Mouse (Mus musculus): Measurements from ENCODE around the gene Immp2l. TPM values are rescaled to one million over a fixed set of nuclear protein-coding genes. Genes with fewer than 3 reads are reported as not detected.

Immp2l gene
- polyA plus RNA-seq, 1 experiment = 0.19 TPM

- TF ChIP-seq GATA1 (IDR thresholded peaks at IDR 0.05; ENCODE audit: low read length) = no peak
Observed at GRCm38 (mm10) chr12:41033196-41033595, 9.3 kb downstream of the Immp2l start.

- no peak for TF ChIP-seq GATA1 (IDR thresholded peaks at IDR 0.05; ENCODE audit: low read length)
Observed at GRCm38 (mm10) chr12:41039834-41040233, 15.9 kb downstream of the Immp2l start.

GRCm38 (mm10) chr12:41041737-41042136, 17.8 kb downstream of the Immp2l start:
- TF ChIP-seq GATA1 (IDR thresholded peaks at IDR 0.05; ENCODE audit: low read length) = no peak

GRCm38 (mm10) chr12:41044493-41045132, 20.7 kb downstream of the Immp2l start:
- no peak for TF ChIP-seq GATA1 (IDR thresholded peaks at IDR 0.05; ENCODE audit: low read length)

- TF ChIP-seq GATA1 (IDR thresholded peaks at IDR 0.05; ENCODE audit: low read length) = no peak
Observed at GRCm38 (mm10) chr12:41047085-41047766, 23.3 kb downstream of the Immp2l start.

GRCm38 (mm10) chr12:41050945-41051344, 27.1 kb downstream of the Immp2l start:
- no peak for TF ChIP-seq GATA1 (IDR thresholded peaks at IDR 0.05; ENCODE audit: low read length)

GRCm38 (mm10) chr12:41052897-41053296, 29.0 kb downstream of the Immp2l start:
- TF ChIP-seq GATA1 (IDR thresholded peaks at IDR 0.05; ENCODE audit: low read length) = no peak

GRCm38 (mm10) chr12:41054006-41054791, 30.3 kb downstream of the Immp2l start:
- TF ChIP-seq GATA1 (IDR thresholded peaks at IDR 0.05; ENCODE audit: low read length) = no peak

GRCm38 (mm10) chr12:41055941-41056340, 32.1 kb downstream of the Immp2l start:
- no peak for TF ChIP-seq GATA1 (IDR thresholded peaks at IDR 0.05; ENCODE audit: low read length)

- TF ChIP-seq GATA1 (IDR thresholded peaks at IDR 0.05; ENCODE audit: low read length) = no peak
Observed at GRCm38 (mm10) chr12:41063281-41063680, 39.4 kb downstream of the Immp2l start.

- no peak for TF ChIP-seq GATA1 (IDR thresholded peaks at IDR 0.05; ENCODE audit: low read length)
Observed at GRCm38 (mm10) chr12:41081843-41082242, 58.0 kb downstream of the Immp2l start.

GRCm38 (mm10) chr12:41084370-41085089, 60.6 kb downstream of the Immp2l start:
- no peak for TF ChIP-seq GATA1 (IDR thresholded peaks at IDR 0.05; ENCODE audit: low read length)

GRCm38 (mm10) chr12:41089931-41090366, 66.1 kb downstream of the Immp2l start:
- TF ChIP-seq GATA1 (IDR thresholded peaks at IDR 0.05; ENCODE audit: low read length) = no peak

- TF ChIP-seq GATA1 (IDR thresholded peaks at IDR 0.05; ENCODE audit: low read length) = no peak
Observed at GRCm38 (mm10) chr12:41090771-41091170, 66.9 kb downstream of the Immp2l start.

GRCm38 (mm10) chr12:41091316-41091715, 67.4 kb downstream of the Immp2l start:
- no peak for TF ChIP-seq GATA1 (IDR thresholded peaks at IDR 0.05; ENCODE audit: low read length)

- TF ChIP-seq GATA1 (IDR thresholded peaks at IDR 0.05; ENCODE audit: low read length) = no peak
Observed at GRCm38 (mm10) chr12:41096045-41096444, 72.2 kb downstream of the Immp2l start.

All from G1E-ER4 (cell line).